Mouse (Mus musculus) mesoderm, embryonic 11.5 days (tissue): ENCODE results near the gene P2ry14.
A peak's percentile ranks its signal among the peaks of the same experiment; 100 is the strongest.
"Not testable (repeated sequence)": the region's sequence is repeated elsewhere in the genome, so short reads cannot be mapped to it uniquely, and the experiment has no call there.

Experiments used
- DNase-seq: peaks from one replicate; pipeline ENCODE4 v3.0.0-alpha.2; 2012; ENCODE audit warnings: low read depth, low spot score

Gene P2ry14

GRCm38 (mm10) chr3:59145194-59145593 lies 8.2 kb downstream of the P2ry14 start:
- no peak for DNase-seq

- no peak for DNase-seq
Measured at GRCm38 (mm10) chr3:59141507-59142305, 11.7 kb downstream of the P2ry14 start.

GRCm38 (mm10) chr3:59140941-59141340 lies 12.5 kb downstream of the P2ry14 start:
- not testable (repeated sequence) for DNase-seq

GRCm38 (mm10) chr3:59140115-59140514 lies 13.3 kb downstream of the P2ry14 start:
- DNase-seq: no peak

GRCm38 (mm10) chr3:59139651-59140051 lies 13.8 kb downstream of the P2ry14 start:
- no peak for DNase-seq

GRCm38 (mm10) chr3:59138946-59139468 lies 14.4 kb downstream of the P2ry14 start:
- DNase-seq: no peak

GRCm38 (mm10) chr3:59135911-59136653 lies 17.3 kb downstream of the P2ry14 start:
- DNase-seq: no peak

GRCm38 (mm10) chr3:59133189-59133588 lies 20.2 kb downstream of the P2ry14 start:
- DNase-seq: no peak

- no peak for DNase-seq
Measured at GRCm38 (mm10) chr3:59131966-59132365, 21.5 kb downstream of the P2ry14 start.

- no peak for DNase-seq
Measured at GRCm38 (mm10) chr3:59131081-59131480, 22.3 kb downstream of the P2ry14 start.

- DNase-seq: no peak
Measured at GRCm38 (mm10) chr3:59130431-59130830, 23.0 kb downstream of the P2ry14 start.

GRCm38 (mm10) chr3:59129547-59129946 lies 23.9 kb downstream of the P2ry14 start:
- no peak for DNase-seq

GRCm38 (mm10) chr3:59128681-59129080 lies 24.7 kb downstream of the P2ry14 start:
- DNase-seq: no peak

- no peak for DNase-seq
Measured at GRCm38 (mm10) chr3:59125783-59126555, 27.4 kb downstream of the P2ry14 start.

GRCm38 (mm10) chr3:59125022-59125421 lies 28.4 kb downstream of the P2ry14 start:
- no peak for DNase-seq

- DNase-seq: no peak
Measured at GRCm38 (mm10) chr3:59121780-59122449, 31.5 kb downstream of the P2ry14 start.

- DNase-seq: peak; percentile 49
Measured at GRCm38 (mm10) chr3:59121067-59121730, 32.2 kb downstream of the P2ry14 start.

GRCm38 (mm10) chr3:59113973-59114517 lies 39.4 kb downstream of the P2ry14 start:
- DNase-seq: no peak

- not testable (repeated sequence) for DNase-seq
Measured at GRCm38 (mm10) chr3:59113291-59113690, 40.1 kb downstream of the P2ry14 start.

GRCm38 (mm10) chr3:59111944-59112343 lies 41.5 kb downstream of the P2ry14 start:
- no peak for DNase-seq
